Mouse (Mus musculus): ENCODE data around the gene Gpr62.

The Gpr62 gene

DNA sequence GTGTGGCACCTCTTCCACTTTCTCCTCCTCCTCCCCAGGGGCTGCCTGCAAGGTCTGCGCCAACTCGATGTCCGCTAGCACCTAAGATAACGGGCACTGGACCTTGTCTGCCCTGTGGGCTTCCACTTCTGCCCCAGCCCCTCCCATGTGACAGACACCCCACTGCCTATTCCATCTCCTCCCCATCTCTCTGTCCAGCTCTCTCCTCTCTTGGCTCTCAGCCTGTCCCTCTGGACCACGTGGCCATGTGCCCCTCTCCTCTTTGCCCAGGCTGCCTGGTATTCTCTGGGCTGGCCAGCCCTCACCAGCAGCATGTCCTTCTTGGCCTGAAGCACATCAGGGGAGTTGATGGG, 8.0 kb upstream of the Gpr62 start:
- DNase-seq = no peak

DNA sequence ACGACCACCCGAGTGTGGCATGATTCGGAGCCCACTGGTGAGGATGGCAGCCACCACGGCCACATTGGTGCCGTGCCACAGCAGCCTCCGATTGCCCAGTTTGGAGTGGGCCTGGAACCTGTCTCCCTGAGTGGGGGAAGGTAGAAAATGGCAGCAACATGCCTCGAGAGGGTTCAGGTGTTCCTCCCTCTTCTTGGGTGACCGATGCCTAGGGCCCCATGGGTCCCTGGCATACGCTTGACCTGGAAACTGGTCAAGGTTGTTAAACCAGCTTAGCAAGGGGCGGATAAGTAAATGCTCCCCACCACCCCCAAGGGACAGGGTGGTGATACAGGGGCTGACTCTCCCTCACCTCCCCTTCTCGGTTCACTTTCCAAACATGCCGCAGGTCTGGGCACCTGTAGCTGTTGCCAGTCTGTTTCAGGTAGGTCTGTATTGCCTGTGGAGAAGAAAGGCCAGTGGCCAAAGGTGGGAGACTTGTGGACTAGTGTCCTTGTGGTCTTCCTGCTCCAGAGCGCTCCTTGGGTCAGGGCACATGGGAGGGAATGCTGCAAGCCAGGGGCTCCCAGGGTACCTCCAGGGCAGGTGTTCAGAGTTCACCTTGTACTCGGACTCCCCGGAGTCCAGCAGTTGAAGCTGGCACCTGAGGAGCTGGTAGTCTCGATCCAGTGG, 7.5 kb upstream of the Gpr62 start:
- peak in 1 of 2 experiments; percentile 17 for DNase-seq

DNA sequence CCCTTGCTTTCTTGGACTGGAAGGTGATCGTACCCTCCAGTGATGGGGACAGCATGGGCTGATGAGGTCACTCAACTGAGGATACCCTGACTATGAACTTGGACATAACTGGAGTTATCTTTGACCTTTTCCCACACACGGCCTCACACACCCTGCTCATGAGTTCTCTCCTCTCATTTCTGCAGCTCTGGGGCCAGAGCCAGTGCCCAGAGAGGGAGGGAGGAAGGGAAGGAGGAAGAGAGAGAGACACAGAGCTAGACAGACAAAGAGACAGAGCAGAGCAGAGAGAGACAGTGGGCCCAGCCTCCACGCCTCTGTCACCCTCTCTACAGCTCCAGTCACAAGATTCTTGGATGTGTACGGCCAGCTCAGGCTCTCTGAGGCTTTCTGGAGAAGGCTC, 6.6 kb upstream of the Gpr62 start:
- DNase-seq = no peak

DNA sequence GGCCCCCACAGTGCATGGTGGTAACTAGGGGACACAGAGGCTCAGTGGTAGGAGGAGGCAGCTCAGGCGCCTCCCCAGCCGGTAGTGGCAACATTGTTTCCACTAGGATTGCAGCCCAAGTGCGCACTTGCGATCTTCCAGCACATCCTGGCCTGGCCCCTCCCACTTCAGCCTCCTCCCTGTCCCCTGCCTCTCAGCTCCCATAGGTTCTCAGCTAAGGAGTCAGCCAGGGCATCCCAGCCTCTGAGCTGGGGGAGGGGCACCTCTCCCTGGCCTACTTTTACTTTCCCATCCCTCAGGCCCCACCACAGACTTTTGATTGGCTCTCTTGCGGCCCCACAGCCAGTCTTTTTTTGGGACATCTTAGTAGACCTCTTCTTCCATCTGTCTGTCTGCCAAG, 6.2 kb upstream of the Gpr62 start:
- no peak for DNase-seq

DNA sequence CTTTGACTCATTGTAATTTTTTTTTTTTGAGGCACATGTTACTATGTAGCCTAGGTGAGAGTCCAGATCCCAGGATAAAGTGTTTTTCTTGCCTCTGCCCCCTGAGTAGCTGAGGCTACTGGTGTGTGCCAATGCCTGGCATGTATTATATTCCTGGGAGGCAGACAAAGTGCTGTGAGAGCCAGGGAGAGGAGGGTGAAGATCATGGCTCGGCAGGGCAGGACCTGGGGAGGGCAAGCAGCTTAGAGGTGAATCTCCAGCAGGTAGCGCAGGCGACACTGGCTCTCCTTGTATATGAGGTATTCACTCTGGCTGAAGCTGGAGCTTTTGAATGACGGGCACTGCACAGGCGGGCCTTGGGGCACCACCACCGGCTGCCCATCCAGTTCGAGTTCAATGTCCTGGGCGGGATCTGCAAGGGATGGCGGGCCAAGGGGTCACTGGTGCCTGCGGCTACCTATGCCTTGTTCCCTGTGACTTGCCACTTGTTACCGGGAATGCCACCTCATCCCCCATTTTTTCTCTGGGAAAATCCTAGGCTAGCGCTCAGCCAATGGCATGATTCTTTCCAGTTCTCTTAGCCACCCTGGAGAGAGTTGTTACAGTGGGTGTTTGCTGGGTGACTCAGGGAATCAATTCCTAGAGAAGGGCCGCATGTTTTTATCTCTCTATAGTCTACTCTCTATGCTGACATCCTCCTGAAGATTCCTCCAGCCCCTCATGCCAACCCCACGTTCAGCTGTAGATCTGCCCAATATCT, 5.4 kb upstream of the Gpr62 start:
- DNase-seq = no peak

DNA sequence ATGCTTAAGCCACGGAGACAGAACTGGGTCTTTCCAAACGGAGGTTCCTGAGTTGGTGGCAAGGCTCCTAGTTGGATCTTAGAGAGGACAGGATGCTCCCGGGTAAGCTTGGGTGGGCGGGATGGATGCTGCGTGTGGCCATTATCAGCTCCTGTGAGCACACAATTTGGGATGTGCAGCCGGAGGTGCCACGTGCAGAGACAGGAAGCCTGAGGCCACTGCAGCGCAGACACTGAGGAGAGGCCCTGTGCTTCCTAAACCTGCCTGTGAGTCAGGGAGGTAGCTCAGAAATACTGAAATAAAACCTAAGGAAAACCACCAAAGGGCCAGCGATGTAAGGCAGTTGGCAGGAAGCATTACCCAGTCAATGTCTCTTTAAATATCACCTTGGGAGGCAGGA, 4.0 kb upstream of the Gpr62 start:
- no peak for DNase-seq

DNA sequence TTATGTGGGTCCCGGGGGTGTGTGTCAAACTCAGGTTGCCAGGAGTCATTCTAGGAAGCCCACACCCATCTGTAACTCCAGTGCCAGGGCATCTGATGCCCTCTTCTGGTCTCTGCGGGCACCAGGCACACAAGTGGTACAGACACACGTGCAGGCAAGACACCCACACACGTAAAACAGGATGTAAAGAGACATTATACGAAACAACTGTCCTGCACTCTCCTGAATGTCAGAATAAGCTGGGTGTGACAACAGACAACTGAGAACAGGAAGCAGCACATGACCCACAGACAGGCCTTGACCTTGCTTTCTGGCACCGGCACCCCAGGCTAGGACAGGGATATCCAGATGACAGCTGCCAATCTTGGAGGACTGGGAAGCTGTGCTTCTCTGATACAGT, 3.6 kb upstream of the Gpr62 start:
- DNase-seq = no peak

DNA sequence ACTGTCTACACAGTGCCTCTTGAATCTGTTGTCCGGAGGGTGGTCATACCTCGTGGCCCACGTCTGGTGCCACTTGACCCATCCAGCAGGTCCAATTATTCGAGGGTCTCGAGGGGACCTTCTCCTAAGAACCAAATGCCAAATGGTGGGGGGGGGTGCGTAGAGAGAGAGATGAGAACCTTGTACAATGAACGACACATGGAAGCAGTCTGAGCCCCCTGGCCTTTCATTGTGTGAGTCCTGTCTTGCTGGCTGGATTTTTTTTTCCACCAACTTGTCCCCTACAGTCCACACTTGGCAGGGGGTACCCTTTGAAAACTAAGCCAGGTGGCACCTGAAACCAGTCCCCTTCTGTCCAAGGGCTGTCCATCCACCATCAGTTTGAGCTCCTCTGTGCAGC, 2.0 kb upstream of the Gpr62 start:
- no peak for DNase-seq

DNA sequence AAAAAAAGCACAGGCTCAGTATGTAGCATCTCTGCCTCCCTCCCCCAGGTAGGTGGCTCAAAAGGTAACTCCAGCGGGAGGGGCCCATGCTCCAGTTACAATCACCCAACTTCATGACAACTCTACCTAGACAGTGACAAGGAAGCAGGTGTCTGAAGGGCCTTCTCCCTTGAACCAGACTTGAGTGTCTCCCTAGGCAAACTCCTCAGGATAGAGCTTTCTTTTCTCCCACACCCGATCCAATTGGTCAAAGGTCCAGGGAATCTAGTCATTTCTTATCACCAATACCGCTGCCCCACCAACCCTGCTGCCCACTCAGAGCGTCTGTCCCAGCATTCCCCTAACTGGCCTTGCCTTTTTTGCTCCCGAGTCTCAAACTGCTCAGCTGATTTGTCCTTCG, 983 bp upstream of the Gpr62 start:
- DNase-seq = no peak

DNA sequence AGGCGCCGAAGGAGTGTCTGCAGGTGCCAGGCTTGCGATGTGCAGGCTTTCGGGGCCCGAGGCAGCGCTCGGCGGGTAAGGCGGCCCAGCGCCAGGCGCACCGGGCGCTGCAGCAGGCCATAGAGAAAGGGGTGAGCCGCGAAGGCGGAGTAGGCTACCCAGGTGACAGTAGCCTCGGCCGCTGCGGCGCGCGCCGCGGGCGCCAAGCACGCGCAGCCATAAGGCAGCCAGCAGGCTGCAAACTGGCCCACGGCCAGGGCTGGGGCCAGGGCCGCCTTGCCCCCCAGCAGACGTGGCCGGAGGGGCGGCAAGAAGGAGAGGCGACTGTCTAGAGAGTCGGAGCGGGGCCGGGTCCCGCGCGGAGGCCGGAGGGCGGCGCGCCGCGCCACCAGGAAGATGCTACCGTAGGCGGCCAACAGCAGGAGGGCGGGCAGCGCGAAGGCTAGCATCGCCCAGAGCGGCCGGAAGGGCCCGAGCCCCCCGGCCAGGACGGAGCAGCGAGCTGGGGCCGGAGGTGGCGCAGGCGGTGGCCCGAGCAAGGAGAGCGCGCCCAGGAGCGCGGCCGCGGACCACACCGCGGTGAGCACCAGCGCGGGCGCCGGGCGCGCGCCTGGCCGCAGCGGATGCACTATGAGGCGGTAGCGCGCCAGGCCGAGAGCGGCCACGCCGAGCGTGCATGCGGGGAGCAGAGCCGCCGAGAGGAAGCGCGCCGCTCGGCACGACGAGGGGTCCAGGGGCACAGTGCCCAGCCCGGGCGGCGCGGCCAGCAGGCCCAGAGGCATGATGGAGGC, 792 bp downstream of the Gpr62 start:
- DNase-seq = peak in 1 of 2 experiments; percentile 26

DNA sequence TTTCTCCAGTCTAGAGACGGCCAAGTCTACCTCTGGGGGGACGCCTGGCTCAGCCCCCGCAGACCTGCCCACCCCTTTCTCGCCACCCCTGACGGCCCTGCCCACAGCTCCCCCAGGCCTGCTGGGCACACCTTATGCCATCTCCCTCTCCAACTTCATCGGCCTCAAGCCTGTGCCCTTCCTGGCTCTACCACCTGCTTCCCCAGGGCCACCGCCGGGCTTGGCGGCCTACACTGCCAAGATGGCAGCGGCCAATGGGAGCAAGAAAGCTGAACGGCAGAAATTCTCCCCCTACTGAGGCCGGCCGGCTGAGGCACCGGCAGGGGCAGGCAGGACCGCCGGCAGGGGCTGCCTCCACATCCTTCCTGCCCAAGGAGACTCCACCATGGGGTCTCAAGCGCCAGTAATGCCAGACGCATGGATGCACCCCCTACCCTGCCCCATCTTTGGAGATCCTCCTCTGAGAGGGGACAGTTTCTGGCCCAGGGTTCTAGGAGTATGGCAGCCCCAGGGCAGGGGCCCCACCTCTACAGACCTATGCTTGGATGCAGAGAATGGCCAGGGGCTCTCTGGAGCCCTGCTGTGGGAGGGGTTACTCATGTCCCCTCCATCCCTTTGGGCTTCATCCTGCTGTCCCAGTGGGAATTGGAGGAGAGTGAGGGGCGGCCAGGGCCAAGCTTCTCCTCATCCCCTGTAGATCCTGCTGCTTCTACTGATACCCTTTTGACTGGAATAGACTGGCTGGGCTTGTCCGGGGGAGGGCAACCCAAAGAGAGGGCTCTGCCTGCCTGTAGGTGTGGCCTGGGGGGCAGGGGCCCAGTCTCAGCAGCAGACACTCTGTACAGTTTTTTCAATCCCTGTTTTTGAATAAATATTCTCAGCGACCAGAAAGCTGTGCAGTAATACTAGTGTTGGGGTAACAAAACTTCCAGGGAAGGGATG, 2.3 kb downstream of the Gpr62 start:
- no peak for DNase-seq

DNA sequence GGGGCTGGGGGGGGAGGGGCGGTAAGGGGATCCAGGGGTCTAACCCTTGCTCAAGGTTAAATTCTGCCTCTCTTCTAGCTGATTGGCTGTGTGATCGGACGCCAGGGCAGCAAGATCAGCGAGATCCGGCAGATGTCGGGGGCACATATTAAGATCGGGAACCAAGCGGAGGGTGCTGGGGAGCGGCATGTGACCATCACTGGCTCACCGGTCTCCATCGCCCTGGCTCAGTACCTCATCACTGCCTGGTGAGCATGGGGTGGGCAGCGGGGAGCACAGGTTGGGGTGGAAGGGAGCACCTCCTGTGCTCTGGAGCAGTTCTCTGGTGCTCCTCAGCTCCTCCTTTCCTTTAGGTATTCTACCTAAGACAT, 3.3 kb downstream of the Gpr62 start:
- no peak for DNase-seq

DNA sequence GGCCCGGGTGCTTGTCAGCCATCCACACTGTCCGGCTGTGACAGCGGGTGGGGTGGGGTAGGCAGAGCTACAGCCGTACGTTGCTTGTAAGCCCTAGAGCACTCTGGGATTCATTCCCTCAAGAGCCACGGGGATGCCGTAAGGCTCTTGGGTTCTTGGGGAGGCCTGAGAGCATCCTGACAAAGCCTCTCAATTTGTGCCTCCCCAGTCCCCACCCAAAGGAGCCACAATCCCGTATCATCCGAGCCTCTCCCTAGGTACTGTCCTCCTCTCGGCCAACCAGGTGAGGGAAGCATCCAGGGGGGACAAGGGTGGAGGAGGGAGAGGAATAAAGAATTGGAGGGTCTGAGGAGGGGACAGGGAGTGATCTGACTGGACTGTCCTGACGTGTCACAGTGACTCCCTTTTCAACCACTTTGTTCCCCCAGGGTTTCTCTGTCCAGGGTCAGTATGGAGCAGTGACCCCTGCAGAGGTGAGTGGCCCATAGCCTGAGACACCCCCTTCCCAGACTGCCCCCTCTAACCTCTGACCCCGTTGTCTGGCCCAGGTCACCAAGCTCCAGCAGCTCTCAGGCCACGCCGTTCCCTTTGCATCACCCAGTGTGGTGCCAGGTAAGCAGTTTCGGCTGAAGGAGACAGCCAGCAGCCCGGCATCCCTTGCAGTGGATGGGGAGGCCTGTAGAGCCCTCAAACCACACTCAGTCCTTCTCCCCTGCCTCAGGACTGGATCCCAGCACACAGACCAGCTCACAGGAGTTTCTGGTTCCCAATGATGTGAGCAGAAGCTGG, 3.9 kb downstream of the Gpr62 start:
- no peak for DNase-seq

DNA sequence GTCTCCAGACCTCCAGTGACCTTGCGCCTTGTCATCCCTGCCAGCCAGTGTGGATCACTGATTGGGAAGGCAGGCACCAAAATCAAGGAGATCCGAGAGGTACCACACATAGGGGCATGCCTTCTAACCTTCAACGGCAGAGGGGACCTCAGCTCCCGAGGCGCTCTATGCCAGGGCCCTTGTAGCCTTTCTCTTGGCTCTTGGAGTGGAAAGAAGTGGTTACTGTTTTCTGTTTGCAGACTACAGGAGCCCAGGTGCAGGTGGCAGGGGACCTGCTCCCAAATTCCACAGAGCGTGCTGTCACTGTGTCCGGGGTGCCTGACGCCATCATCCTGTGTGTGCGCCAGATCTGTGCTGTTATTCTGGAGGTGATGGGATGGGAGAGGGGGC, 4.7 kb downstream of the Gpr62 start:
- no peak for DNase-seq

DNA sequence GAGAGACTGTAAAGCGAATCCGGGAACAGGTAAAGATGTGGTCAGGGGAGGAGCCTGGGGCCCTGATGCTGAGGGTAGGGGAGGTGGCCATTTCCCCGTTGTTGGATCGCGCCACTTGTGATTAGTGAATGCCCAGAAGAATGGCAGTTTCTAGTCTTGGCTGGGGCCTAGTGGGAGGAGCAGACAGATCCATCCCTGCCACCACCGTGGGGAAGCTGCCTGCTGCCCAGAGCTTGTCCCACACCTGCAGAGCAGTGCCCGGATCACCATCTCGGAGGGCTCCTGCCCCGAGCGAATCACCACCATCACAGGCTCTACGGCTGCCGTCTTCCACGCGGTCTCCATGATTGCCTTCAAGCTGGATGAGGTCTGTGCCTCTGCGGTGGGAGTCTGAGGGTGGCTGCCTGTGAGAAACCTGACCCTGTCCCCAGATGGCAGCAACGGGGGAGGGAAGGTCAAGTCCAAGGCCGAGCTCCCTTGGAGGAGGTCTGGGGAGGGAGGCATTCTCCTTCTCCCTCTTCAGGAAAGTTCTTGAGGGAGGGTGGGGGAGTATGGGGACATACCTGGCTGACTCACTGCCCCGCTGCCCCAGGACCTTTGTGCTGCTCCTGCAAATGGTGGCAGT, 5.2 kb downstream of the Gpr62 start:
- DNase-seq = no peak

DNA sequence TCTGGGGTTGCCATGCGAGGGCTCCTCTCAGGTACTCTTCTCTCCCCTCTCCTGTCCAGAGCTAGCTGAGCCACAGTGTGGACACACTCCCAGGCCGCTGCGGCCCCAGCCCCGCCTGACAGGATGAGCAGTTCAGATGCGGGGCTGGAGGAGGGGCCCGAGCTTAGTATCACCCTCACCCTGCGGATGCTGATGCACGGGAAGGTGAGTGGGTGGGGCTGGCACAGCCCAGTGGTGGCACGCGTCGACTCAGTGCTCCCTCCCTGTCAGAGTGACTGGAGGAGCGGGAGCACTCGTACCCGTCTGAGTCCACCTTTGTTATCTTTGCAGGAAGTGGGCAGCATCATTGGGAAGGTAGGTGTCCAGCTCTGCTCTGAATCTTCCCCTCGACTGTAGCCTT, 5.8 kb downstream of the Gpr62 start:
- no peak for DNase-seq

DNA sequence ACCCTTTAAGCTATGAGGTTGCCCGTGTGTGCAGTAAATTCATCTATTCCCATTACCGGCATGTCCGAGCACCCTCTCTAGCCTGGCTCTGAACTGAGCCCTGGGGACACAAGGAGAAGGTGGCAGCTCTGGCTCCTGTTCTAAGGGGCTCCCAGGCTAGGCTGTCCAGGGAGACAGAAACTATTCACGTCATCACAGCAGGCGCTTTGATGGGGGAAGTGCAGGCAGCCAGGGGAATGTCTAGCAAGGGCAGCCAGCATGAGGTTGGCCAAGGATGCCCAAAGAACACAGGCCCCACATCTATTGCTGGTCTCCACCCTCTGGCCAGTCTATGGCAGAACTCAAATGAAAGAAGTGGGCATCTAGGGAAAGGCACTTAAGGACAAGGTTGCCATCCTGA, 7.8 kb downstream of the Gpr62 start:
- DNase-seq = no peak

DNA sequence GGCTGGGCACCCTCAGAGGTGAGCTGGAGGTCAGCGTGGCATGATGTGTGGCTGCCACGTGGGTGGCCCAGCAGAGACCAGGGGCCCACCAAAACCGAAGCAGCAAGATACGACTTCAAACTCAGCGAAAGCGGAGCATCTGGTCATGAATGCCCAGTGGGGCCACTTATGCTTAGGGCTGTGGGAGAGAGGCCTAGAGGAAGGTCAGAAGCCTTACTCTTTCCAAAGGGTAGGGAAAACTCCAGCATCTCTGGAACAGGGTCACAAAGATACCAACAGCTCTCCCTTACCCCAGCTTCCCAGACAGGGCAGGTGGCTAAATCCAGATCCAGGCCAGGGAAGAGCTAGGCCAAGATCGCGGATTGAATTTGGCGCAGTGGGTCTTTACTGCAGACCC, 8.6 kb downstream of the Gpr62 start:
- DNase-seq = no peak

DNA sequence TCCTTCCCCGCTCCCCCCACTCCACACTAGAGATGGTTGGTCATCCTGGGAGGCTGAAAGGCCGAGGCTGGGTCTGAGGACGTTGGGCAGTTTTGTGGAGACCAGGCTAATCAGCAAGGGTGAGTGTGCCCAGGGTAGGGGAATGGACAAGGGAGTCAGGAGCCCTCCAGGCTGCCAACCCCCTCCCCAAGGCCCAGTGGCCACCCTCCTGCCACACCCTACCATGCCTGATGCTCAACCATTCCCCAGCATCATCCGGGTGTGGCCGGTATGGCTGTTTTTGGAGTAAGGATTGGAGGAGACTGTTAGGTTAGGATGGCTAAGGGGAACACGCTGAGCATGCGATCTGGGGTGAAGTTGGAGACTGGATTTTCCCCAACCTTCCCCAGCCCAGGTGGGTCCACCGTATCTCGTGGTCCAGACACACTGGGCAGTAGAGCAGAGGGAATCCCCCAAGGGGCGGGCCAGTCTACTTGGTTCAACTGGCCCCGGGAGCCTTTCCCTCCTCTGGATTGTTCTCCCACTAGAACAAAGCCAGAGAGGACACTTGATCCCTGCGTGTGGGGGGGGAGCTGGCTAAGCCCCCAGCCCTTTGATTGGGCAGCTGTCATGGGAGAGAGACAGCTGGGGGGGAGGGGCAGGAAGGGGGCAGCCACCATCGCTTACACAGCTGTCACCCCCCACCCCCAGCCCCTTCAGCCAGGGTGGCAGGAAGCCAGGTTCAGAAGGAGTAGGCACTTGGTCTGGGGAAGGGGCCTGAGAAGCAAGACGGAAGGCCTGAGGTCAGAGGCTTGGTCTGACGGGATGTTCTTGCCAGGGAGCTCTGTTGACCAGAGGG, 9.2 kb downstream of the Gpr62 start:
- DNase-seq = no peak

DNA sequence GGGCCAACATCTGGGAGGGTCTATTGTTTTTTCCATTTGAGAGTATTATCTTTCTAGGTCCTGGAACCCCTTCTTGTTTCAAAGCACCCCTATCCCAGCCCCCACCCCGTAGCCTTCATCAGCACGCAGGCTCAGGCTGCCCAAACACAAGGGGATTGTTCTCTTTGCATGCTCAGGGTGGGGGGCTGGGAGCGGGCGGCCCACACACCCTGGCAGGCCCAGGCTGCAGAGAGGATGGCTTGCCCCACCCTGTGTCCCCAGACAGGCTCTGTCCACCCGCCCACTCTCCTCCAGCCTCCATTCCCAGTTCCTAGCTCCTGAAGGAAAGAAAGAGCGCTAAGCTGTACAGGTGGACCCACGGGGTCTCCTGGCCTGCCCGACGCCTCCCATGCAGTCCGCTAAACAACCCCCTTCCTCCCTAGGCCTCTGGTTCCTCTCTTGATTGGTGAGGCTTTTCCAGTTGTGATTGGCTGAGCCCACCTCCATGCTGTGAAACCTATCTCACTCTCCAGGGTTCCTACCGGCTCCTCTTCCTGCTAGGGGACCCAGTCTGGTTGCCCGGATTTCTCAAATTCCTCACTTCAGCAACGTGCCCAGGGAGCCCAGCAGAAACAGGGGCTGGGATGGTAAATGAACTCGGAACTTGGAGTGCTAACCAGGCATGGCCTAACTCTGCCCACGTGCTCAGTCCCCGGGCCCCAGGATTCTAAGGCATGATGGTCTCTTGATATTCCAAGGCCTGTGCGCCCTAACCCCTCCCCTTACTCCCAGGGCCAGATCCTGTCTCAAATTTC, 10.7 kb downstream of the Gpr62 start:
- no peak for DNase-seq

Measured in thymus, postnatal 36 days (tissue).